Mouse (Mus musculus) hindbrain, postnatal 0 days (tissue): ENCODE measurements around the gene Swi5. TPM values are rescaled to one million over a fixed set of nuclear protein-coding genes. Genes with fewer than 3 reads are reported as not detected.

Source experiments
- ATAC-seq: fragments of 200-750 bp; cut with Nextera tagmentation; 2 replicates; pipeline ENCODE4 v1.8.0; 2017; ENCODE audit warnings: mild to moderate bottlenecking, moderate TSS enrichment, moderate library complexity
- DNase-seq: peaks from one replicate; pipeline ENCODE4 v3.0.0-alpha.2; 2015; ENCODE audit warnings: low spot score
- H3K27ac ChIP-seq: fragments of 300-500 bp; sonication (generic); 2 replicates; pipeline ENCODE4 v1.5.1; 2014; ENCODE audit warnings: mild to moderate bottlenecking
- H3K27me3 ChIP-seq: fragments of 300-500 bp; sonication (generic); 2 replicates; pipeline ENCODE4 v1.6.1; 2014; ENCODE audit warnings: low read length, mixed read lengths; ENCODE audit not compliant: insufficient read depth
- H3K36me3 ChIP-seq: fragments of 300-500 bp; sonication (generic); 2 replicates; pipeline ENCODE4 v1.6.1; 2014; ENCODE audit warnings: low read length, mixed read lengths; ENCODE audit not compliant: insufficient read depth
- H3K4me1 ChIP-seq: fragments of 300-500 bp; sonication (generic); 2 replicates; pipeline ENCODE4 v1.6.1; 2014; ENCODE audit warnings: antibody characterized with exemption, low read length, mixed read lengths; ENCODE audit not compliant: insufficient read depth
- H3K4me2 ChIP-seq: fragments of 300-500 bp; sonication (generic); 2 replicates; pipeline ENCODE4 v1.6.1; 2014; ENCODE audit warnings: low read depth, mild to moderate bottlenecking, low read length, moderate library complexity, mixed read lengths
- H3K4me3 ChIP-seq: fragments of 300-500 bp; sonication (generic); 2 replicates; pipeline ENCODE4 v1.5.1; 2014; ENCODE audit warnings: low read length
- H3K9ac ChIP-seq: fragments of 300-500 bp; sonication (generic); replicated peaks from 2 replicates; pipeline ENCODE4 v1.6.1; 2014; ENCODE audit warnings: mild to moderate bottlenecking, low read length, moderate library complexity, mixed read lengths
- H3K9me3 ChIP-seq: fragments of 300-500 bp; sonication (generic); 2 replicates; pipeline ENCODE4 v1.6.1; 2016; ENCODE audit warnings: low read length, mixed read lengths
- CTCF ChIP-seq: IDR thresholded peaks from 2 replicates; pipeline ENCODE4 v1.5.1; 2016; ENCODE audit warnings: antibody characterized with exemption, control low read depth, low read depth
- WGBS: fragments of 180-500 bp; shearing (Covaris S2); extraction: QIAGEN DNeasy Blood & Tissue Kit; methylation state at CpG from one replicate; pipeline ENCODE4 v1.1.7; 2014; 5-methylcytosine and 5-hydroxymethylcytosine counted together
- polyA plus RNA-seq: library from polyadenylated mRNA; unstranded; fragments of >200 nt; fragmentation: Nextera tagmentation; extraction: Ambion mirVana; gene quantifications from 2 replicates; pipeline ENCODE4 v1.2.1, GENCODE M21; 2015
- total RNA-seq: library from RNA; depleted of rRNA; stranded (reverse); fragments of >200 nt; gene quantifications from 2 replicates; pipeline ENCODE4 v1.2.3, GENCODE M21; 2014; rRNA removed

The Swi5 gene
- total RNA-seq (302 and 319 TPM in 2 replicates), polyA plus RNA-seq (487 and 513 TPM in 2 replicates)

DNA sequence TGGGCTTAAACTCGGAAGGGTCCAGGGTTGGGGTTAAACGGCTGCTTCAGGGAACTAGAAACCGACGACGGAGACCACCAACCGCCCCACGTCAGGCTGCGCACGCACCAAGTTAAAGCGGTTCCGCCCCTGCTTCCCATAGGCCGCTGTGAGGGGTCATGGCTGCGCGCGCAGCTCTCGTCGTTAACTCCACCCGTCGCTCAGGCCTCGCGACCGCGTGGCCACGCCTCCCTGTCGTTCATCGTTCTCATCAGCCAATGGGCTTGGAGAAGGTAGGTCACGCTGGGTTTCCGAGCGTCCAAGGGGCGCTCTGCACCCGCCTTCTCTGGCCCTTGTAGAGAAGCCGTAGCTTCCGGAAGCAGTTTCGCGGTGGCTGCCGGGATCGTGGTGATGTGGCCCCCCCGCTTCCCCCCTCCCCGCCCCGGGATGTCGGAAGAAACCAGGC, at the start of gene Swi5:
TSS of gene Swi5 (minus strand) at position 153 of the 445 bp plus-strand sequence.
- TF ChIP-seq CTCF: no peak
- Histone ChIP-seq H3K36me3 (peaks cover 19% of the 10 kb centered on the region; the same call in 1 of the 2 replicates), H3K4me2 (peak within 1 kb of the TSS; percentile 92), H3K27ac (peak within 1 kb of the TSS; percentile 85), H3K27me3 (no peaks in the 10 kb centered on the region), H3K9me3 (no peaks in the 10 kb centered on the region), H3K9ac (peak within 1 kb of the TSS; percentile 90), H3K4me3 (peak within 1 kb of the TSS; percentile 58), H3K4me1 (peaks cover 10% of the 10 kb centered on the region)
- 0% methylated on average over 40 of the region's 41 CpGs for WGBS
- ATAC-seq: peak; percentile 100
- peak; percentile 100 for DNase-seq

DNA sequence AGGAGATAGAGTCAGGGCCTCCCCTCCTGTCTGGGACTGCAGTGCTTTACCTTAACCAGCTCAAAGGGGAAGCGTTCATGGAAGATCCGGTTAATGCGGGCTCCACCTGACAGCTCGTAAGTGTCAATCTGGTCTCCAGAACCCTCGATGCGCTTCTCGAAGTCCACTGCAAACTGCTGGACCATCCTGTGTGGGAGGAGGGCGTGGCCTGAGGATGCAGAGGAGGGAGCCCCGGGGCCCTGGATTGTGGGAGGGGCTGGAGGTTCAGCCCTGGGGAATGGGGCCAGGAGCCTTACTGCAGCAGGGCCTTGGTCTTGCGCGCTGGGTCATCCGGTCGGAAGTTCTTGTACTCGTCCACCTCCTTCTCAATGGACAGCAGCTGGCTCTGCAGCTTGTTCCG, 48.0 kb upstream of the Swi5 start:
- peaks cover 14% of the 10 kb centered on the region; the same call in 1 of the 2 replicates for H3K36me3 ChIP-seq
- no peaks in the 10 kb centered on the region for H3K4me1 ChIP-seq
- H3K27ac ChIP-seq: no peak overlapping the region
- no peak overlapping the region for H3K4me3 ChIP-seq
- H3K27me3 ChIP-seq: no peaks in the 10 kb centered on the region
- no peak overlapping the region for H3K9ac ChIP-seq
- ATAC-seq (no peak), DNase-seq (no peak)
- H3K4me2 ChIP-seq: no peak overlapping the region
- no peak for TF ChIP-seq CTCF
- no peaks in the 10 kb centered on the region for H3K9me3 ChIP-seq
- 49% methylated on average over 15 of the region's 15 CpGs for WGBS

DNA sequence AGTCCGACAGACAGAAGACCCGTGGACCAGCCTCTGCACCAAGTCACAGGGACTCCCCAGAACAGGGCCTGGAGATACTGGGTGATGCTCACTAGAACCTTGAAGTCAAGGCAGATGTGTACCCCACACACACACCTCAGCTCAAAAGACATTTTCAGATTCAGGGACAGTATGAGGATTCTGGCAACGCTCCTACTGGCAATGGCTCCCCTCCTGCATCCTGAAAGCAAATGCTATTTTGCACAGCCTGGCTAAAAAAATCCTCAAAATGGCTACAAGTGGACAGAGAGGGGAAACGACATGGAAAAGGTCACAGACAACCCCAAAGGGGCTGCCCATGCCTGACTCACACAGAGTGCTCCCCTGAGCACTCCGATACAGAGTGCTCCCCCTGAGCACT, 44.3 kb upstream of the Swi5 start:
- Histone ChIP-seq H3K36me3 (peaks cover 16% of the 10 kb centered on the region; the same call in 1 of the 2 replicates), H3K4me2 (no peak overlapping the region), H3K4me1 (no peaks in the 10 kb centered on the region), H3K4me3 (no peak overlapping the region), H3K9me3 (no peaks in the 10 kb centered on the region), H3K9ac (no peak overlapping the region), H3K27ac (no peak overlapping the region), H3K27me3 (no peaks in the 10 kb centered on the region)
- ATAC-seq (no peak), DNase-seq (no peak)
- 82% methylated on average over 5 of the region's 5 CpGs for WGBS
- TF ChIP-seq CTCF: no peak

DNA sequence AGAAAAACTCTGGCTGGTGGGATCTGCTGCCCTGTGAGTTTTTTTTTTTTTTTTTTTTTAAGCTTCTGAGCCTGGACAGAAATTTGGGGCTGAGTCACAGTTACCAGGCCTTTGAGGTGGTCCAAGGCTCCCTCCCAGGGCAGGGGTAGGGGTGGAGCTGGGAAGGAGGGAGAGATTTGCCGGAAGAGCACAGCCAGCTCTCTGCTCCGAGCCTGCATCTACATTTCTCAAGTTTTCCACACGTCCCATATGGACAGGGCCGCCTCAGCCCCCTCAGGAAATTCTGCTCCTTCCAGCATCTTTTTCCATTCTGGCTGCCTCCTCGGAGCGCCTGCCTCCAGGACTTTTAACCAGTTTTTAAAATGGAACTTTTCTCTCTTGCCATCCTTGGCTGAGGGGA, 41.7 kb upstream of the Swi5 start:
- Histone ChIP-seq H3K4me3 (no peak overlapping the region), H3K27me3 (no peaks in the 10 kb centered on the region), H3K9me3 (no peaks in the 10 kb centered on the region), H3K4me2 (no peak overlapping the region), H3K9ac (no peak overlapping the region), H3K4me1 (no peaks in the 10 kb centered on the region), H3K27ac (no peak overlapping the region), H3K36me3 (0 out of 2 replicates have a peak, but pooled peaks cover 11% of the 10 kb centered on the region)
- no peak for TF ChIP-seq CTCF
- 44% methylated on average over 6 of the region's 6 CpGs for WGBS
- ATAC-seq (no peak), DNase-seq (no peak)

DNA sequence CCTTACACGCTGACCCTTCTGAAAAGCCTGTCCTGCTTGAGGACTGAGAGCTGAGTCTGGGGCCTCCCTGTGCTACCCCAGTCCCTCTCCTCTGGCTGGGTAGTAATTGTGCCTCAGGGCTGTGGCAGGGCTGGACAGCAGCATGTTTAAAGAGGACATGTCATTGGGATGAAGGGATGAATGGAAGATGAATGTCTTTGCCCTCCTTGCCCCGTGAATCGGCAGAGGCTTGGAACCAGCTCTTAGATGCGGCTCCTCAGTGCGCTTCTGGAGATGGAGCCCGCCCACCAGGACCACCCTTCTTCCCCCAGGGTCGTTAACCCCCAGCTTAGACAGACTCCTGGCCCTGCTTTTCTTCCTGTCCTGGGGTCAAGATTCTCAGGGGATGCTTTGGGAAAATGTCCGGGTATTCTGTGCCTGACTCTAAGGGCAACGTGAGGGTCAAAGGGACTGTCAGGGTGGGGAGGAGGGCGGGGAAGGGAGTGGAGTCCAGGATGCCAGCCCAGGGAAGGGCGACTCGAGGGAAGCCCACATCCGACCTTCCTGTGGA, 41.1 kb upstream of the Swi5 start:
- H3K27me3 ChIP-seq: no peaks in the 10 kb centered on the region
- no peak for DNase-seq
- H3K4me1 ChIP-seq: no peaks in the 10 kb centered on the region
- 21% methylated on average over 13 of the region's 13 CpGs for WGBS
- H3K4me3 ChIP-seq: no peak overlapping the region
- no peak overlapping the region for H3K9ac ChIP-seq
- H3K27ac ChIP-seq: no peak overlapping the region
- ATAC-seq: no peak
- no peak overlapping the region for H3K4me2 ChIP-seq
- no peak for TF ChIP-seq CTCF
- 0 out of 2 replicates have a peak, but pooled peaks cover 5% of the 10 kb centered on the region for H3K36me3 ChIP-seq
- H3K9me3 ChIP-seq: no peaks in the 10 kb centered on the region

DNA sequence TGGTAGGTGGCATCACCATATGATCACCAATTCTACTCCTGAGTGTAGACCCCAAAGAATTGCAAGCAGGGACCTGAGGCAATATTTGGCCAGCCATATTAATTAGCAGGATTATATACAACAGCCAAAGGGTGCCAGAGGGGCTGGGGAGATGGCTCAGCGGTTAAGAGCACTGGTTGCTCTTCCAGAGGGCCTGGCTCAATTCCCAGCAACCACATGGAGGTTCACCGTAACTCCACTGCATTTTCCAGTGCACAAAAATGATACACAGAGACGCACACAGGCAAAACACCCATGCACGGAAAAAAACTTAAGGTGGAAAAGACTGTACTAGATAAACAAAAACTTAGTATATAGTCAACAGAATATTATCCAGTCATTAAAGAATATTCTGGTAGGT, 39.3 kb upstream of the Swi5 start:
- WGBS: 57% methylated on average over 4 of the region's 4 CpGs

DNA sequence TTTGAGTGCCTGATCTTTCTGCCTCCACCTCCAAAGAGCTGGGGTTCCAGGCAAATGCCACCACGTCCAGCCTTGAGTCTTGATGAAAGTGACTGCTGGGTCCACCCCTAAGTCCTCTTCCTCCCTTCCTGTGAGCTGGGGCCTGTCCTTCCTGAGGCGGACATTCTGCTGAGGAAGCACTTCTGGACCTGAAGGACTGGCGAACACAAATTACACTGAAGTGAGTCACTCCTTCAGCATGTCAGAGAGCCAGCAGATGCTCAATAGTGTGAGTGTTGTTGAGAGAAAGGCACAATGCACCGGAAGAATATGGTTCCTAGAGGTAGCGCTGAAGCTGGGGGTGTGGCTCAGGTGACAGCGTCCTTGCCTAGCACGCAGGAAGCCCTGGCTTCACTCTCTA, 37.5 kb upstream of the Swi5 start:
- no peak for ATAC-seq
- no peaks in the 10 kb centered on the region for H3K36me3 ChIP-seq
- no peak overlapping the region for H3K9ac ChIP-seq
- DNase-seq: no peak
- no peak overlapping the region for H3K4me3 ChIP-seq
- 72% methylated on average over 7 of the region's 7 CpGs for WGBS
- H3K9me3 ChIP-seq: no peaks in the 10 kb centered on the region
- no peak overlapping the region for H3K27ac ChIP-seq
- H3K4me2 ChIP-seq: no peak overlapping the region
- TF ChIP-seq CTCF: no peak
- no peaks in the 10 kb centered on the region for H3K27me3 ChIP-seq
- H3K4me1 ChIP-seq: no peaks in the 10 kb centered on the region; the same call in 1 of the 2 replicates

More for the DNA sequence above, 39.3 kb upstream of the Swi5 start:
- Histone ChIP-seq H3K4me3 (no peak overlapping the region), H3K9ac (no peak overlapping the region), H3K4me2 (no peak overlapping the region), H3K36me3 (0 out of 2 replicates have a peak, but pooled peaks cover 5% of the 10 kb centered on the region), H3K4me1 (no peaks in the 10 kb centered on the region; the same call in 1 of the 2 replicates), H3K27ac (no peak overlapping the region), H3K9me3 (no peaks in the 10 kb centered on the region), H3K27me3 (no peaks in the 10 kb centered on the region)
- no peak for ATAC-seq
- no peak for TF ChIP-seq CTCF
- DNase-seq: no peak
